Mouse (Mus musculus) cerebellum, adult 2 months (tissue): ENCODE measurements around the gene Pwwp2b. TPM values are rescaled to one million over a fixed set of nuclear protein-coding genes. Genes with fewer than 3 reads are reported as not detected.

Experiments
- DNase-seq, 2 experiments: peaks; one replicate each; pipeline ENCODE4 v3.0.0; 2021
- H3K27ac ChIP-seq: fragments of 200-500 bp; 2 replicates; pipeline ENCODE4 v1.5.1; 2012; ENCODE audit warnings: low read length, control low read depth, inconsistent platforms; ENCODE audit not compliant: insufficient read depth
- H3K27me3 ChIP-seq: fragments of 200-500 bp; 2 replicates; pipeline ENCODE4 v1.6.1; 2012; ENCODE audit warnings: inconsistent platforms, mild to moderate bottlenecking, low read length, moderate library complexity; ENCODE audit not compliant: control insufficient read depth, insufficient read depth
- H3K4me1 ChIP-seq: fragments of 200-500 bp; 2 replicates; pipeline ENCODE4 v1.6.1; 2011; ENCODE audit warnings: low read length; ENCODE audit not compliant: control insufficient read depth, insufficient read depth
- H3K4me3 ChIP-seq: fragments of 200-500 bp; replicated peaks from 2 replicates; pipeline ENCODE3; 2011; ENCODE audit warnings: mild to moderate bottlenecking, low read depth, low read length, control low read depth; ENCODE audit not compliant: insufficient read depth
- CTCF ChIP-seq: fragments of 200-500 bp; IDR thresholded peaks from 2 replicates; pipeline ENCODE4 v1.5.1; 2011; ENCODE audit warnings: low read depth, mild to moderate bottlenecking, control low read depth, low read length, moderate library complexity, borderline replicate concordance; ENCODE audit not compliant: insufficient read depth
- POLR2A ChIP-seq: fragments of 200-500 bp; IDR thresholded peaks from 2 replicates; pipeline ENCODE4 v1.6.1; 2011; ENCODE audit warnings: low read length, control low read depth, borderline replicate concordance; ENCODE audit not compliant: insufficient read depth
- WGBS: fragments of 180-500 bp; shearing (Covaris S2); methylation state at CpG from one replicate; pipeline ENCODE4 v1.1.7; 2018; 5-methylcytosine and 5-hydroxymethylcytosine counted together
- polyA plus RNA-seq: library from polyadenylated mRNA; depleted of rRNA; stranded (reverse); fragments of >200 nt; gene quantifications from 2 replicates; pipeline ENCODE4 v1.2.3, GENCODE M21; 2012

Pwwp2b gene
- polyA plus RNA-seq, 1 experiment, result 9.9 TPM

DNA sequence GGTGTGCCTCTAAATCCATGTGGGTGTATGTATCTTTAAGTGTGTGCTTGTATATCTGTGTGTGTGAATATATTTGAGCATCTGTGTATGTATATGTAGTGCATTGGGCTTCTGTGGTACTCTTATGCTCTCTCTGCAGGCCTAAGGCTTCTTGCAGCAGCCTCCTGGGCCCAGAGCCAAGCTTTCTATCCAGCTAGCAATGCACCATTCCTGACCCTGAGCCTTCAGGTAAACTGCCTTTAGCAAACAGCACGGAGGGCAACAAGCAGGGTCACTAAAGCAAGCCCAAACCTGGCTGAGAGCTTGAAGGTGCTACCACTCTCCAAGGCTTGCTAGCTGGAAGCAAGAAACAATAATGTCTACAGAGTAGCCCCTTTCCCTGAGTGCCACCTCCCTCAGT lies 31.8 kb downstream of the Pwwp2b start:
- DNase-seq, result no peak
- no peaks in the 10 kb centered on the region for H3K27me3 ChIP-seq
- no peak for TF ChIP-seq CTCF
- no peak for TF ChIP-seq POLR2A
- no peak overlapping the region for H3K4me3 ChIP-seq
- peaks cover 11% of the 10 kb centered on the region for H3K4me1 ChIP-seq
- WGBS, result 76% methylated on average over 1 of the region's 1 CpGs
- no peak overlapping the region for H3K27ac ChIP-seq

DNA sequence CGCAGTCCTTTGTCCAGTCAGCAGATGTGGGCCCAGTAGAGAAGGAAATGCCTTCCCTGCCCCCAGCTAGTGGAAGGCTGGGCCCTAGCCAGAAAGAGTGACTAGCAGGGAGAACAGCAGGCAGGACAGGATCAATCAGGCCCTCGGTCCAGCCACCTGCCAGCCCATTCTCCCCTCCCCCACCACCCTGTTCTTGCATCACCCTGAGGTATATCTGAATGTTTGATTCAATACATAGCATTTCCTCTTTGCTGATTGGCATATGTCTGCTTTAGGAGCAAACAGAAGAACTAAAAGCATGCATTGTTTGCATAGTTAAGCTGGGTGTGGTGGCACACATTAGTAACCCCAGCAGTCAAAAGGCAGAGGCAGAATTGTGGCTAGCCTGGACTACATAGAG lies 32.9 kb downstream of the Pwwp2b start:
- Histone ChIP-seq H3K4me3 (no peak overlapping the region), H3K27ac (no peak overlapping the region), H3K27me3 (no peaks in the 10 kb centered on the region), H3K4me1 (peaks cover 4% of the 10 kb centered on the region; the same call in 1 of the 2 replicates)
- 46% methylated on average over 2 of the region's 2 CpGs for WGBS
- no peak for DNase-seq
- no peak for TF ChIP-seq POLR2A
- TF ChIP-seq CTCF, result no peak

DNA sequence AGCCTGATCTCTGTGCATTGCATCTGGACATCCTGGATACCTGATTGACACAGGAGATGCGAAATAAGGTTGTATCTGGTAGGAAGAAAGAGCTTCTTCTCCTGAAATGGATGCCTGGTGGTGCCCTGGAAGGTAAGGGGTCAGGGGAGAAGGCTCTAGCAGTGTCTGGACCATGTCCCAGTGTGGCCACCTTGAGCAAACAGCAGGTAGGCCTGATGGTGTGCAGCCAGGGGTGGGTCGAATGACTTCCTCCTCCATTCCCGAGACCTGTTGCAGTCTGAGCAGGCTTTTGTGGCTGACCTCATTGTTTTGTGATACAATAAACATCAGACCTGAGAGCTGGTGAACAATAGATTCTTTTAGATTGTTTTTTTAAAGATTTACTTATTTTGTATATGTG lies 33.8 kb downstream of the Pwwp2b start:
- TF ChIP-seq CTCF, result no peak
- no peak for TF ChIP-seq POLR2A
- no peak overlapping the region for H3K27ac ChIP-seq
- 78% methylated on average over 3 of the region's 3 CpGs for WGBS
- no peak for DNase-seq
- H3K27me3 ChIP-seq, result no peaks in the 10 kb centered on the region
- no peak overlapping the region for H3K4me3 ChIP-seq
- H3K4me1 ChIP-seq, result peaks cover 3% of the 10 kb centered on the region; the same call in 1 of the 2 replicates

DNA sequence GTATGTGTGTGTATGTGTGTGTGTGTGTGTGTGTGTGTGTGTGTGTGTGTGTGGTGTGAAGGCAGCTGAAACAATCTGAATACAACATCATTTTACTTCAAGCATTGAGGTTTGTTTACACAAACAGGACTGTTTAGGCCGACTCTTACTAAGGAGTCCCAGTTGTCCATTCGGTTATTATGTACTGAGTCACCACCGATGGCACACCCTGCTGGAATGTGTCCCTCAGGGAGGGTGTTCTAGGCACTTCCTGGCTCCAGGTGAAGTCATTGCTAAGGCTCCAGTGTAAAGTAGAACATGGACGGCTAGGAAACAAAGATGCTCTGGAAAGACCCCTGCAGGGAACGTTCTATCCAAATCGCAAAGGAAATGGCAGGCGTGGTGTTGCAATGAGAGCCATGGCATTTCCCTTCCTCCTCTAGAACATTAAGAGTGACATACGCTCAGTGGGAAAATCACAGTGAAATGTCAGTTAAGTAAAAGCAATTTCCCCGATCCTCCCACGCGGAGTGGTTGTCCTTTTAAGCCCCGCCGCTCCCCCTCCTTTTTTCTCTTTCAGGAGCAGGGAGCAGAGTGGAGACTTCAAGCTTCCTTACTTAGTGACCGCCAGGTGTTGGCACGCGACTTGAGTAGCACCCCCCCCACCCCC lies 37.1 kb downstream of the Pwwp2b start:
- H3K27me3 ChIP-seq, result no peaks in the 10 kb centered on the region
- no peak overlapping the region for H3K27ac ChIP-seq
- peaks cover 3% of the 10 kb centered on the region; the same call in 1 of the 2 replicates for H3K4me1 ChIP-seq
- no peak for TF ChIP-seq POLR2A
- no peak for TF ChIP-seq CTCF
- no peak for DNase-seq
- 80% methylated on average over 16 of the region's 16 CpGs for WGBS
- H3K4me3 ChIP-seq, result no peak overlapping the region

DNA sequence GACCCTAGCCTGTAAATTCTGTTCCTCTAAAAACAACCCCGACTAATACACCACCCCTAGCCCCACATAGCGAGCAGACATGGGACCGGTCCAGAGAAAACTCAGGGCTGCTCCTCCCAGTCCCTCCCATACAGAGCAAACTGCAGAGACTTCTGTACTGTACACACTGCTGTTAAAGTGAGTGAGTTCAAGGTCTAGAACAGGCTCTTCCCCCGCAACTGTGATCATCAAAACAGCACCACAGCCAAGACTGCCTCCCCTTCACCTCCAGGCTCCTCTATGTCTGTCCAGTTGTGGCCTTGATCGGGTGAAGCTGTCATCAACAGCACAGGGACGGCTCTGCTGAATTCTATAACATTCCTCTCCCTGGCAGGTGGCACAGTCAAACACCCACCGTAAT lies 40.3 kb downstream of the Pwwp2b start:
- 84% methylated on average over 7 of the region's 7 CpGs for WGBS

DNA sequence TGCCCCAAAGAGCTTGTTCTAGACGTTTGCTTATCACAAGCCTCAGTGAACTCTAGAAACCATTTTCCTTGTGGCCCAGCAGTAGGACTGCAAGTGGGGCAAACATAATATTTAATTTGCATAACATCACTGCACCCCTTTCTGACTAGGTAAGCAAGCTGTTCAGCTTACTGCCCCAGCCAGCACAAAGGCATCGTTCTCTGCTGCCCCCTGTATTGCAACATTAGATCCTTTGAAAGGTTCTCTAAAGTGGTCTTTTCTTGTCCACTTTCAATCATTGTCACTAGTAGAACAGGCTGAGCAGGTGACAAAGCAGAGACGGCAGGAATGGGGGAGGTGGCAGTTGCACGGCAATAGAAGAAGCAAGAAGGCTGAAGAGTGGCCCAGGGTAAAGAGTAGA lies 45.1 kb downstream of the Pwwp2b start:
- WGBS, result 70% methylated on average over 4 of the region's 4 CpGs
- no peak overlapping the region for H3K4me3 ChIP-seq
- H3K27me3 ChIP-seq, result no peaks in the 10 kb centered on the region
- no peak for TF ChIP-seq POLR2A
- no peak for TF ChIP-seq CTCF
- H3K27ac ChIP-seq, result no peak overlapping the region
- H3K4me1 ChIP-seq, result no peaks in the 10 kb centered on the region
- DNase-seq, result no peak

More for the DNA sequence above, 40.3 kb downstream of the Pwwp2b start:
- no peak for TF ChIP-seq POLR2A
- TF ChIP-seq CTCF, result no peak
- H3K4me1 ChIP-seq, result no peaks in the 10 kb centered on the region
- no peak overlapping the region for H3K4me3 ChIP-seq
- H3K27ac ChIP-seq, result no peak overlapping the region
- no peaks in the 10 kb centered on the region for H3K27me3 ChIP-seq
- DNase-seq, result no peak

DNA sequence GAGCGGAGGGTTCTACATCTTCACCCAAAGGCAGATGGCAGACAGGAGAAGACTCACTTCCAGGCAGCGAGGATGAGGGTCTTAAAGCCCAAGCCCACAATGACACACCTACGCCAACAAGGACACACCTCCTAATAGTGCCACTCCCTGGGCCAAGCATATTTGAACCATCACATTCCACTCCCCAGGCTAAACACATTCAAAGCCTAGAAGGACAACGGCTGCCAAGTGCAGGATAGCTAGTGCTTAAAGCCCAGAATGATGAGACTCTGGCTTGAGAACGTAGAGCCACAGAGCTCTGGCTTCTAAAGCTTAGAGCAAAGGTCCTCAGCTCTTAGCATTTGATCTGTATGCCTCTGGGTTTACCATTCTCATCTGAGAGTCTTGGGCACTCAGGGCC lies 45.8 kb downstream of the Pwwp2b start:
- TF ChIP-seq CTCF (no peak), POLR2A (no peak)
- no peak for DNase-seq
- no peak overlapping the region for H3K4me3 ChIP-seq
- H3K27ac ChIP-seq, result no peak overlapping the region
- no peaks in the 10 kb centered on the region; the same call in 1 of the 2 replicates for H3K4me1 ChIP-seq
- WGBS, result 79% methylated on average over 5 of the region's 5 CpGs
- no peaks in the 10 kb centered on the region for H3K27me3 ChIP-seq

DNA sequence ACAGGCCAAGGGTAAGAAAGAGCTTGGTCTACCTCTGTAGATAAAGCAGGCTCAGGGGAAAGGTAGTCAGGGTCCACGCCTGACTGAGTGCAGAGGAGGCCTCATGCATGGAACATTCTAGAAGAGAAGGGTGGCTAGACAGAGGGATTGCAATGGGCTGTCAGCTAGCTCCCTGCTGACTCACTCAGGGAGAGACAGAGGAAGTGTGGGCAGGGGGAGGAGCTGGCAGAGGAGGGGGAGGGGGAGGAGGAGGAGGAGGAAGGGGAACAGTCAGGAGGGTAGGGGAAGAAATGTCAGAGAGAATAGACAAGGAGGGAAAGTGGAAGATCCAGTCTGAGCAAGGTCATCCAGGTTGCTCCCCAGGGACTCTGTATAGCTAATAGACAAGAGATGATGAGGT lies 47.4 kb downstream of the Pwwp2b start:
- Histone ChIP-seq H3K4me3 (no peak overlapping the region), H3K27ac (no peak overlapping the region), H3K27me3 (no peaks in the 10 kb centered on the region), H3K4me1 (peaks cover 8% of the 10 kb centered on the region)
- whole genome bisulfite sequencing, result 89% methylated on average over 1 of the region's 1 CpGs
- TF ChIP-seq CTCF (no peak), POLR2A (no peak)
- DNase-seq, result no peak
